Mouse (Mus musculus) liver, embryonic 14.5 days (tissue): ENCODE results near the gene Ndufa12. TPM values are rescaled to one million over a fixed set of nuclear protein-coding genes. Genes with fewer than 3 reads are reported as not detected.
A peak's percentile ranks its signal among the peaks of the same experiment; 100 is the strongest.

Source experiments
- ATAC-seq: fragments of 200-750 bp; cut with Nextera tagmentation; 2 replicates; pipeline ENCODE4 v1.8.0; 2017; ENCODE audit warnings: moderate number of reproducible peaks, mild to moderate bottlenecking, moderate library complexity; ENCODE audit not compliant: insufficient read depth
- DNase-seq, 3 experiments: peaks; one replicate each; pipeline ENCODE4 v3.0.0-alpha.2; 2012 to 2013; ENCODE audit warnings: low read depth in 3 of 3, low spot score in 3 of 3
- H3K27ac ChIP-seq: fragments of 300-500 bp; sonication (generic); 2 replicates; pipeline ENCODE4 v1.5.1; 2014; ENCODE audit warnings: moderate library complexity, mild to moderate bottlenecking, control low read depth, inconsistent platforms
- H3K27me3 ChIP-seq: fragments of 300-500 bp; sonication (generic); 2 replicates; pipeline ENCODE4 v1.6.1; 2014; ENCODE audit warnings: mild to moderate bottlenecking, low read length, moderate library complexity; ENCODE audit not compliant: control insufficient read depth, insufficient read depth
- H3K36me3 ChIP-seq: fragments of 300-500 bp; sonication (generic); replicated peaks from 2 replicates; pipeline ENCODE4 v1.6.1; 2014; ENCODE audit warnings: low read depth; ENCODE audit not compliant: control insufficient read depth, insufficient read depth
- H3K4me1 ChIP-seq, 2 experiments: fragments of 200-500 bp in 1 of 2; fragments of 300-500 bp in 1 of 2; sonication (generic) in 1 of 2; replicated peaks; 2 replicates each; pipeline ENCODE4 v1.6.1; 2012 to 2014; ENCODE audit warnings: antibody characterized with exemption in 1 of 2, inconsistent platforms in 1 of 2, low read length in 1 of 2; ENCODE audit not compliant: control insufficient read depth in 2 of 2, insufficient read depth in 2 of 2
- H3K4me2 ChIP-seq: fragments of 300-500 bp; sonication (generic); 2 replicates; pipeline ENCODE4 v1.6.1; 2014; ENCODE audit warnings: low read depth, mild to moderate bottlenecking, control low read depth, moderate library complexity
- H3K4me3 ChIP-seq, 2 experiments: fragments of 200-500 bp in 1 of 2; fragments of 300-500 bp in 1 of 2; sonication (generic) in 1 of 2; 2 replicates each; pipeline ENCODE4 v1.5.1; 2012 to 2014; ENCODE audit warnings: low read depth in 2 of 2, low read length in 2 of 2, mild to moderate bottlenecking in 2 of 2, control low read depth in 1 of 2, inconsistent platforms in 1 of 2, moderate library complexity in 1 of 2; ENCODE audit not compliant: insufficient read depth in 1 of 2
- H3K9ac ChIP-seq: fragments of 300-500 bp; sonication (generic); replicated peaks from 2 replicates; pipeline ENCODE4 v1.6.1; 2014; ENCODE audit warnings: mild to moderate bottlenecking, control low read depth, moderate library complexity
- H3K9me3 ChIP-seq: fragments of 300-500 bp; sonication (generic); 2 replicates; pipeline ENCODE4 v1.6.1; 2016; ENCODE audit warnings: low read length, mixed read lengths; ENCODE audit not compliant: control insufficient read depth
- CTCF ChIP-seq: IDR thresholded peaks from 2 replicates; pipeline ENCODE4 v1.5.1; 2016; ENCODE audit warnings: antibody characterized with exemption, low read depth, control low read depth
- EP300 ChIP-seq: IDR thresholded peaks from 2 replicates; pipeline ENCODE4 v1.6.1; 2016; ENCODE audit warnings: antibody characterized with exemption, low read depth
- WGBS: fragments of 180-500 bp; shearing (Covaris S2); extraction: QIAGEN DNeasy Blood & Tissue Kit; methylation state at CpG from one replicate; pipeline ENCODE4 v1.1.7; 2014; ENCODE audit not compliant: insufficient replicate concordance; 5-methylcytosine and 5-hydroxymethylcytosine counted together
- polyA plus RNA-seq, 2 experiments: library from polyadenylated mRNA; depleted of rRNA in 1 of 2; stranded (reverse) in 1 of 2; unstranded in 1 of 2; fragments of >200 nt; fragmentation: Nextera tagmentation in 1 of 2; extraction: Ambion mirVana in 1 of 2; gene quantifications; 2 replicates each; pipeline versions ENCODE4 v1.2.1 to v1.2.3; 2012 to 2014

Gene Ndufa12
- polyA plus RNA-seq, 2 experiments = 80.2 to 213 TPM

DNA sequence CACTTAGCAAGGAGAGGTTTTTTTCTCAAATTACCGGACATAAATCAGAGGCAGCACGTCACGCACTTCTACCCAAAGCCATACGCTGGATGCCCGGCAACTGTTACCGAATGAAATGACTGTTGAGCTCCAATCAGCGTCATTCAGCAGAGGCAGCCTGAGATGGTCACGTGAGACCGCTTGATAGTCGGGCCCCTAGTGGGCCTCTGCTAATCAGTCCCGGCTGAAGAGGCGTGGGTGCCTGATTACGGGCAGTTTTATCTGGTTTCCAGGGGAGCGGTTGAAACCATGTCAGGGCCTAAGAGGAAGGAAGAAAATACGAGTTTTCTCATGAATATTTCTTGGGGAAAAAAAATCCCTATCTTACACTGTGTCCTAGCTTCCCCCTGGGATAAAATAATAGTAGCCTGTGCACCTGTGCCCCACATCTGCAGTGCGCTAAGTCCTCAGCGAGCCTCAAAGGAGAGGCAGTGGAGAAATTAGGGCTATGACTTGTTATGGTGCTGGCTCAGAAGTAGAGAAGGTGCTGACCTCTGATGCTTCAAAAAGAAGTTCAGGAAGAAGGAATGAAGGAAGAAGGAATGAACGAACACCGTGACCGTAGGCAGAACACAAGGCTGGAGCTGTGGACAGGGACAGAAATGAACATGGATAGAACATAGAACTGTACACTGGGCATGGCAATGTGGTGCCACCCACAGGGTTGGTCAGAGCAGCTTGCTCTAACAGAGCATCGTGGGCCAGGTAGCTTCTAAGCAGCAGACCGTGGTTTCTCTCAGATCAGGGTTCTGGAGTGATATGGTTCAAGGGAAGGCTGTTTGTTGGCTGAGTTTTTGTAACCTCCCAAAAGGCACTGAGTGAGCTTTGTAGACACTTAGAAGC is 51.3 kb downstream of the Ndufa12 start:
- Histone ChIP-seq H3K27me3 (no peaks in the 10 kb centered on the region), H3K9ac (peak overlapping the region; percentile 32; the same call in 1 of the 2 replicates)

GRCm38 (mm10) chr10:94253260-94253807 is 54.8 kb downstream of the Ndufa12 start:
- TF ChIP-seq EP300 (no peak), CTCF (no peak)
- Histone ChIP-seq H3K9ac (no peak overlapping the region), H3K27ac (no peak overlapping the region), H3K4me3 (no peak overlapping the region), H3K27me3 (no peaks in the 10 kb centered on the region), H3K36me3 (no peaks in the 10 kb centered on the region), H3K9me3 (no peaks in the 10 kb centered on the region), H3K4me2 (no peak overlapping the region), H3K4me1 (peaks cover 19 to 28% of the 10 kb centered on the region in 2 experiments)
- ATAC-seq = no peak
- 66% methylated on average over 17 of the region's 17 CpGs for WGBS
- DNase-seq = no peak

More for the DNA sequence above, 51.3 kb downstream of the Ndufa12 start:
- Histone ChIP-seq H3K27ac (peak overlapping the region; percentile 68), H3K4me2 (peak overlapping the region; percentile 57), H3K9me3 (no peaks in the 10 kb centered on the region), H3K36me3 (no peaks in the 10 kb centered on the region), H3K4me3 (no peak overlapping the region), H3K4me1 (peaks cover 19 to 28% of the 10 kb centered on the region in 2 experiments)
- peak; percentile 92 for TF ChIP-seq EP300
- no peak; the same call in 1 of the 2 replicates for TF ChIP-seq CTCF
- ATAC-seq (peak; percentile 99), DNase-seq (peak; percentile 62 to 78 (median 68))
- 23% methylated on average over 22 of the region's 22 CpGs for WGBS

GRCm38 (mm10) chr10:94254766-94255165 is 56.2 kb downstream of the Ndufa12 start:
- no peak overlapping the region for H3K27ac ChIP-seq
- no peak overlapping the region for H3K4me2 ChIP-seq
- WGBS = 59% methylated on average over 3 of the region's 3 CpGs
- ATAC-seq (no peak), DNase-seq (no peak)
- no peaks in the 10 kb centered on the region for H3K36me3 ChIP-seq
- no peak for TF ChIP-seq EP300
- TF ChIP-seq CTCF = no peak
- peaks cover 8 to 18% of the 10 kb centered on the region in 2 experiments for H3K4me1 ChIP-seq
- H3K27me3 ChIP-seq = no peaks in the 10 kb centered on the region
- H3K9me3 ChIP-seq = no peaks in the 10 kb centered on the region
- H3K9ac ChIP-seq = no peak overlapping the region
- H3K4me3 ChIP-seq = no peak overlapping the region

GRCm38 (mm10) chr10:94255744-94256143 is 57.2 kb downstream of the Ndufa12 start:
- no peak for ATAC-seq
- no peak overlapping the region for H3K4me3 ChIP-seq
- H3K27ac ChIP-seq = no peak overlapping the region
- peaks cover 4 to 10% of the 10 kb centered on the region in 2 experiments; a peak in 3 of 4 replicates for H3K4me1 ChIP-seq
- H3K36me3 ChIP-seq = no peaks in the 10 kb centered on the region
- 67% methylated on average over 6 of the region's 6 CpGs for WGBS
- no peak for DNase-seq
- no peaks in the 10 kb centered on the region for H3K27me3 ChIP-seq
- TF ChIP-seq CTCF = no peak
- TF ChIP-seq EP300 = no peak
- H3K4me2 ChIP-seq = no peak overlapping the region
- no peaks in the 10 kb centered on the region for H3K9me3 ChIP-seq
- H3K9ac ChIP-seq = no peak overlapping the region

GRCm38 (mm10) chr10:94256518-94256917 is 58.0 kb downstream of the Ndufa12 start:
- Histone ChIP-seq H3K36me3 (no peaks in the 10 kb centered on the region), H3K4me2 (no peak overlapping the region), H3K4me1 (peaks cover 3 to 7% of the 10 kb centered on the region in 2 experiments; a peak in 2 of 4 replicates), H3K27me3 (no peaks in the 10 kb centered on the region), H3K9me3 (no peaks in the 10 kb centered on the region), H3K27ac (no peak overlapping the region), H3K4me3 (no peak overlapping the region), H3K9ac (no peak overlapping the region)
- WGBS = 43% methylated on average over 4 of the region's 4 CpGs
- no peak for DNase-seq
- ATAC-seq = no peak
- TF ChIP-seq EP300 = no peak
- TF ChIP-seq CTCF = no peak
